Mouse (Mus musculus): Measurements from ENCODE around the gene Bend7. TPM values are rescaled to one million over a fixed set of nuclear protein-coding genes. Genes with fewer than 3 reads are reported as not detected.

The Bend7 gene
- polyA plus RNA-seq, 1 experiment from 2014 or later, result 2.5 TPM

DNA sequence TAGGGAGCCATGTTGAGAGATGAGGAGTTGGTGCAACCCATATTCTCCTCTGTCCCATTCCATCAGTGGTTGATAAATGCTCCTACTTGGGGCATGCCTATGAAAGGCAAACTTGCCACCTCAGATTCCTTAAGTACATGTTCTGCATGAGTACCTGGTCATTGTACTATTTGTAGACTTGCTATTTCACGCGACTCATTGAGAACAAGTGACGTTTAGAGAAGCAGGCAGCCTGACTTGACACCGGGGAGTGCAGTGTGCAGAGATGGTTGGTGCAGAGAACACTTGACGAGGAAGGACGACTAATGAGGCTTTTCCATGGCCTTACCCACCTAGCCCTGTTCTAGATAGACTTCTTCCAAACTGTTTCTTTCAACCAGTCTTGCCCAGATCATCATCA is 34.3 kb downstream of the Bend7 start:
- WGBS, result 84% methylated on average over 6 of the region's 6 CpGs

GRCm38 (mm10) chr2:4755716-4756115 is 38.1 kb downstream of the Bend7 start:
- Histone ChIP-seq H3K9me3 (replicated peaks) (no peaks in the 10 kb centered on the region), H3K9ac (no peak overlapping the region), H3K27me3 (no peaks in the 10 kb centered on the region), H3K36me3 (ENCODE audit: poor library complexity, severe bottlenecking) (no peaks in the 10 kb centered on the region), H3K4me3 (no peak overlapping the region), H3K27ac (no peak overlapping the region), H3K4me1 (no peaks in the 10 kb centered on the region), H3K4me2 (no peak overlapping the region)
- 87% methylated on average over 8 of the region's 8 CpGs for WGBS
- ATAC-seq, result no peak

More for the DNA sequence above, 34.3 kb downstream of the Bend7 start:
- ATAC-seq, result no peak
- H3K27ac ChIP-seq, result no peak overlapping the region
- H3K27me3 ChIP-seq, result no peaks in the 10 kb centered on the region
- H3K9ac ChIP-seq, result no peak overlapping the region
- no peak overlapping the region for H3K4me3 ChIP-seq
- no peak overlapping the region for H3K4me2 ChIP-seq
- peaks cover 7% of the 10 kb centered on the region; the same call in 1 of the 2 replicates for H3K4me1 ChIP-seq
- no peaks in the 10 kb centered on the region for H3K9me3 ChIP-seq (replicated peaks)
- no peaks in the 10 kb centered on the region for H3K36me3 ChIP-seq (ENCODE audit: poor library complexity, severe bottlenecking)

DNA sequence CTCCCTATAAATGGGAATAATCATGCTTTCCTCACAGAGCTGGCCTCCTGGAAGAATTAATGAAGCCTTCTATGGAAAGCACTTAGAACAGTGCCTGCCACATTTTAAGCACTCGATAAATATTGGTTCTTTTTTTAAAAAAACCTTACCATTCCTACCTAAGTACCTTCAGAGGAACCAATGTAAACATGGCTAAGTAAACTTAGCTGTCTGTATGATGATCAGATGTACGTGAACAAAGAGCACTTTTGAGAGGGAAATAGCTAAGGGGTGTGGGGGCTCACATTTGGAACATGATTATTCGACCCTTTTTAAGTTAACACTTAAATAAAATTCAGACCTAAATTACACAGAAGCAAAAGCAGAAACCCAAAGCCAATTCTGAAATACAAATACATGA is 39.6 kb downstream of the Bend7 start:
- Histone ChIP-seq H3K4me2 (no peak overlapping the region), H3K27me3 (no peaks in the 10 kb centered on the region), H3K36me3 (ENCODE audit: poor library complexity, severe bottlenecking) (no peaks in the 10 kb centered on the region), H3K9me3 (replicated peaks) (no peaks in the 10 kb centered on the region), H3K4me3 (no peak overlapping the region), H3K4me1 (no peaks in the 10 kb centered on the region), H3K9ac (no peak overlapping the region), H3K27ac (no peak overlapping the region)
- no peak for ATAC-seq
- WGBS, result 88% methylated on average over 3 of the region's 3 CpGs

GRCm38 (mm10) chr2:4760741-4761140 is 43.1 kb downstream of the Bend7 start:
- H3K4me3 ChIP-seq, result no peak overlapping the region

GRCm38 (mm10) chr2:4761906-4762305 is 44.3 kb downstream of the Bend7 start:
- H3K9me3 ChIP-seq (replicated peaks), result no peaks in the 10 kb centered on the region
- no peak overlapping the region for H3K27ac ChIP-seq
- 85% methylated on average over 5 of the region's 5 CpGs for WGBS
- H3K9ac ChIP-seq, result no peak overlapping the region
- H3K4me2 ChIP-seq, result no peak overlapping the region
- no peaks in the 10 kb centered on the region for H3K27me3 ChIP-seq
- no peaks in the 10 kb centered on the region for H3K36me3 ChIP-seq (ENCODE audit: poor library complexity, severe bottlenecking)
- no peak for ATAC-seq
- no peak overlapping the region for H3K4me3 ChIP-seq
- no peaks in the 10 kb centered on the region for H3K4me1 ChIP-seq

More at GRCm38 (mm10) chr2:4760741-4761140, 43.1 kb downstream of the Bend7 start:
- Histone ChIP-seq H3K27ac (no peak overlapping the region), H3K4me1 (no peaks in the 10 kb centered on the region), H3K36me3 (ENCODE audit: poor library complexity, severe bottlenecking) (no peaks in the 10 kb centered on the region), H3K4me2 (no peak overlapping the region), H3K9me3 (replicated peaks) (no peaks in the 10 kb centered on the region), H3K27me3 (no peaks in the 10 kb centered on the region), H3K9ac (no peak overlapping the region)
- no peak for ATAC-seq
- 74% methylated on average over 5 of the region's 5 CpGs for WGBS

DNA sequence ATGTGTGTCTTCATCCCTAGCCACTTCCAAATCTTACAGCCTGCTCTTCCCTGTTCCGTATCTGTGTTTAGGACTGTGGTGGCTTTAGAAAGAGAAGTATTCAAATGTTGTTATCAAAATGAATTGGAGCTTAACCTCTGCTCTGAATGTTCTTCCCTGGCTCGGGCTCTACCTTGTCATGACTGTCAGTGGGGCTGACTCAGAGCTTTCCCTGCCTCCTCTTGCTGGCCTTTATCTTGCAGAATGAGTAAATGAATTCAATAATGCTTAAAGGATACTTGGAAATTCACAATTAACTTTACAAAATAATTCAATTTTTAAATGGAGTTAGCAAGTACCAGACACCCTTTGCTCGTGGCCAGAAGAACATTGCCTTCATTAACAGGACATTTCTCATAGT is 46.4 kb downstream of the Bend7 start:
- 86% methylated on average over 3 of the region's 3 CpGs for WGBS
- H3K9ac ChIP-seq, result no peak overlapping the region
- no peaks in the 10 kb centered on the region for H3K9me3 ChIP-seq (replicated peaks)
- ATAC-seq, result no peak
- no peak overlapping the region for H3K4me2 ChIP-seq
- H3K27me3 ChIP-seq, result no peaks in the 10 kb centered on the region
- no peaks in the 10 kb centered on the region for H3K4me1 ChIP-seq
- H3K27ac ChIP-seq, result no peak overlapping the region
- no peaks in the 10 kb centered on the region for H3K36me3 ChIP-seq (ENCODE audit: poor library complexity, severe bottlenecking)
- H3K4me3 ChIP-seq, result no peak overlapping the region

DNA sequence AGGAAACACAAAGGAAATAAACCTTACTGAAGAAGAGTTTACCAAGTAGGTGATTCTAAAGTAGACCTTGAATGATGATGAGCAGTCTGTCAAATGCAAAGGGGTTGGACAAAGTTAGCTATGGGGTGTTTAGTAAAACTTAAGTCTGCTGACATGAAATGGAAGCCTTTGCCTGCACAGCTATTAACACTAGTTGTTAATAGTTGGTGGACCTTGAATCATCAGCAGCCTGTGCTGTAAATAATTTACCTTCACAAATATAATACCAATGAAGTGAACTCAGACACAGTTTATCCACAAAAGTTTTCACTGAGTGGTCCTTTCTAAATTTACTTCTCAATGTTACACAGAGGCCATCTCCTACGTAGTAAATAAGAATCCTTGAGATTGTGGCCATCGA is 52.7 kb downstream of the Bend7 start:
- H3K27me3 ChIP-seq, result no peaks in the 10 kb centered on the region
- H3K9ac ChIP-seq, result no peak overlapping the region
- H3K9me3 ChIP-seq (replicated peaks), result no peaks in the 10 kb centered on the region
- H3K36me3 ChIP-seq (ENCODE audit: poor library complexity, severe bottlenecking), result no peaks in the 10 kb centered on the region
- no peak overlapping the region for H3K27ac ChIP-seq
- no peak overlapping the region for H3K4me2 ChIP-seq
- no peaks in the 10 kb centered on the region for H3K4me1 ChIP-seq
- WGBS, result 97% methylated on average over 2 of the region's 2 CpGs
- H3K4me3 ChIP-seq, result no peak overlapping the region
- ATAC-seq, result no peak

DNA sequence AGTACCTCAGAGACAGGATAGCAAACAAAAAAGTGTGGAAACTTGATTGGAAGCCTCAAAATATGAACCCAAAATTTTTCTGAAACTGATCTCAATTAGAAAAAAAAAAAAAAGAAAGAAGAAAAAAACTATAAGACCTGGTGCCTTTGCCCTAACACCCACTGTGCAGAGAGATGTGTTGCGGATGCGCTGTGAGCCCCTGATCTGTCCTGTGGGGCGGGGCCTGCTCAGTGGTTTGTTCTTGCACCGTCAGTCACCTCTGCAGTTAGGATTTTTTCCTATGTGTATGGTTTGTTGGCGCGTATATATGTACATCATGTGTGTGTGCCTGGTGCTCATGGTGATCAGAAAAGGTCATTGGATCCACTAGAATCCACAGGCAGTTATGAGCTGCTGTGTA is 56.3 kb downstream of the Bend7 start:
- Histone ChIP-seq H3K27ac (no peak overlapping the region), H3K9ac (no peak overlapping the region), H3K4me1 (no peaks in the 10 kb centered on the region), H3K4me2 (no peak overlapping the region), H3K4me3 (no peak overlapping the region), H3K27me3 (no peaks in the 10 kb centered on the region), H3K9me3 (replicated peaks) (no peaks in the 10 kb centered on the region), H3K36me3 (ENCODE audit: poor library complexity, severe bottlenecking) (no peaks in the 10 kb centered on the region)
- WGBS, result 93% methylated on average over 6 of the region's 6 CpGs
- ATAC-seq, result no peak

DNA sequence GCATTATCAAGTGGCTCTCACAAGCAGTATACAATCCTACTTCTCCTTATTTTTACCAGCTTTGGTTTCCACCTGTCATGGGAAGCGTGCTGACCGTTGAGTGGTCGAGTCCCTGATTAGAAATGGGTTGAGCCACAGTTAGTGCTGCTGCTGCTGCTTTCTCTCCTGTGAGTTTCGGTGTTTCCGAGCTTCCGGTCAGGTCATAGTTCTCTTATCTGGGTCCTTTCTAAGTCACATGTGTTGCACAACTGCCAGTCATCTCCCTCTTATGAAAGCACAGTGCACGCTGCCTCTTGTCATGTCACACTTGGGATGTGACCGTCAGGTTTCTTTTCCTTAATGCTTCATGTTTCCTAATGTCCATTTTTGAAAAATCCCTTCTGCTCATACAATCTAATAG is 59.7 kb downstream of the Bend7 start:
- Histone ChIP-seq H3K9ac (no peak overlapping the region), H3K9me3 (replicated peaks) (no peaks in the 10 kb centered on the region), H3K4me2 (no peak overlapping the region), H3K4me1 (0 out of 2 replicates have a peak, but pooled peaks cover 2% of the 10 kb centered on the region), H3K27ac (no peak overlapping the region), H3K36me3 (ENCODE audit: poor library complexity, severe bottlenecking) (no peaks in the 10 kb centered on the region), H3K27me3 (no peaks in the 10 kb centered on the region), H3K4me3 (no peak overlapping the region)
- ATAC-seq, result no peak
- WGBS, result 90% methylated on average over 8 of the region's 8 CpGs

GRCm38 (mm10) chr2:4781641-4782040 is 64.0 kb downstream of the Bend7 start:
- H3K4me2 ChIP-seq, result no peak overlapping the region
- H3K27ac ChIP-seq, result no peak overlapping the region
- peaks cover 11% of the 10 kb centered on the region; the same call in 1 of the 2 replicates for H3K4me1 ChIP-seq
- H3K36me3 ChIP-seq (ENCODE audit: poor library complexity, severe bottlenecking), result no peaks in the 10 kb centered on the region
- no peak for ATAC-seq
- no peaks in the 10 kb centered on the region for H3K9me3 ChIP-seq (replicated peaks)
- no peaks in the 10 kb centered on the region for H3K27me3 ChIP-seq
- 80% methylated on average over 3 of the region's 3 CpGs for WGBS
- no peak overlapping the region for H3K9ac ChIP-seq
- no peak overlapping the region for H3K4me3 ChIP-seq

DNA sequence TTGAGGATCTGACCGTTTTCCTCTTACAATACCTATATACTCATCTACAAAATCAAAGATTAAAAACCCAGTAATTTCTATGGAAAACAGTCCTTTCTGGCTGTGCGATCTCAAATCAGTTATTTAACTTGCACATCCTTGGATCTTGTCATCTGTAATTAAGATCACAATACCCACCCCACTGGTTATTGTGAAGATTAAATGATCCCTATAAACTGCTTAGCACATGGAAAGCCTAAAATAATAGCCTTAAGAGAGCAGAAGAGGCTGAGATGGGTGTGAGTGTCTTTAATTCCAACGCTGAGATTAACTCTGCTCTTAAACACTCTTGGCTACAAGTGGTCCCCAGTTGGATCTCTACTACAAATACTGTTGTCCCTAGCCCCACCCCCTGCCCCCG is 64.8 kb downstream of the Bend7 start:
- no peak overlapping the region for H3K4me2 ChIP-seq
- WGBS, result 35% methylated on average over 4 of the region's 4 CpGs
- ATAC-seq, result no peak

GRCm38 (mm10) chr2:4782809-4783641 is 65.4 kb downstream of the Bend7 start:
- Histone ChIP-seq H3K36me3 (ENCODE audit: poor library complexity, severe bottlenecking) (no peaks in the 10 kb centered on the region), H3K9ac (no peak overlapping the region), H3K9me3 (replicated peaks) (no peaks in the 10 kb centered on the region), H3K27me3 (no peaks in the 10 kb centered on the region), H3K4me1 (peaks cover 11% of the 10 kb centered on the region; the same call in 1 of the 2 replicates), H3K4me2 (no peak overlapping the region), H3K4me3 (no peak overlapping the region), H3K27ac (no peak overlapping the region)
- no peak for ATAC-seq
- 54% methylated on average over 11 of the region's 11 CpGs for WGBS

More for the DNA sequence above, 64.8 kb downstream of the Bend7 start:
- H3K27me3 ChIP-seq, result no peaks in the 10 kb centered on the region
- H3K9ac ChIP-seq, result no peak overlapping the region
- no peaks in the 10 kb centered on the region for H3K9me3 ChIP-seq (replicated peaks)
- peaks cover 11% of the 10 kb centered on the region; the same call in 1 of the 2 replicates for H3K4me1 ChIP-seq
- no peak overlapping the region for H3K27ac ChIP-seq
- H3K4me3 ChIP-seq, result no peak overlapping the region
- H3K36me3 ChIP-seq (ENCODE audit: poor library complexity, severe bottlenecking), result no peaks in the 10 kb centered on the region

DNA sequence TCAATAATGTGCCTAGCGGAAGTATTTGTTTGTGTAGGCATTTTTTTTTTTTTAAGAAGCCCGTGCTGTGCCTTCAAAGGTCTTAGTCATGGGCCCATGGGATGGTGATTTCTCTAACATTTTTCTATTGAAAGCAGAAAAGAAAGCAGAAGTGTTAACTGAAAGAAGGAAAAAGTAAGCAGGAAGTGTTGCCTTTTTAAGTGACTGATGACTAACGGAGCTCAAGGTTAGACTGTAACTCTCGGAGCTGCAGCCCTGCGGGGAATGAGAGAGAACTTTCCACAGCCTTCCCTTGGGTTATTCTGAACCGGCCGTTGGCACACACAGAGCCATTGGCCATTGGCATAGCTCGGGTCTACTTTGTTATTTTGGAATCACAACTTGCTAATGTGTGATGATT is 66.4 kb downstream of the Bend7 start:
- H3K36me3 ChIP-seq (ENCODE audit: poor library complexity, severe bottlenecking), result no peaks in the 10 kb centered on the region
- H3K4me3 ChIP-seq, result no peak overlapping the region
- H3K9me3 ChIP-seq (replicated peaks), result no peaks in the 10 kb centered on the region
- no peak overlapping the region for H3K27ac ChIP-seq
- H3K4me2 ChIP-seq, result no peak overlapping the region
- no peaks in the 10 kb centered on the region for H3K27me3 ChIP-seq
- H3K4me1 ChIP-seq, result peaks cover 11% of the 10 kb centered on the region; the same call in 1 of the 2 replicates
- 77% methylated on average over 8 of the region's 8 CpGs for WGBS
- no peak overlapping the region for H3K9ac ChIP-seq
- ATAC-seq, result no peak
